Mouse (Mus musculus): ENCODE results near the gene Slc9b2.

The Slc9b2 gene

GRCm38 (mm10) chr3:135307411-135308259 lies at the start of gene Slc9b2:
TSS of gene Slc9b2 (plus strand) at chr3:135307700.
- DNase-seq = peak; percentile 57 to 60

GRCm38 (mm10) chr3:135258919-135259318 lies 48.6 kb upstream of the Slc9b2 start:
- DNase-seq = no peak

DNA sequence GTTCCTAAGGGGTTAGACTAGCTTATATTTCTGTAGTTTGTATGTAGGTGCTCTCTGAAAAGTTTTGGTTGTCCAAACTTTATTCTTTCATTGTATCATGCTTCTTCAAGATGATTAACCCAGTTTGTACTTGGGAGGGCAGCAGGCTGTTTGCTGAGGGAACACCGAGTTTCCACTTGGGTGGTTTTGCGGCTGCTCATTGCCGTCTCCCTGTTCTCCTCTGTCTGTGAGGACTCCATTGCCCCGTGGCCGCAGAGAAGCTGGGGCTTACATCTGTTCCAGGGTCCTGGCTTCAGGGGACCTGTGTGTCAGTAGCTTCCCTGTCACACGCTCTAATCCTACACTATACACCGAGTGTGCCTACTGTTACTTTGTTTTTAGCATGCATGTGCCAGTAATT lies 47.3 kb upstream of the Slc9b2 start:
- no peak for DNase-seq

DNA sequence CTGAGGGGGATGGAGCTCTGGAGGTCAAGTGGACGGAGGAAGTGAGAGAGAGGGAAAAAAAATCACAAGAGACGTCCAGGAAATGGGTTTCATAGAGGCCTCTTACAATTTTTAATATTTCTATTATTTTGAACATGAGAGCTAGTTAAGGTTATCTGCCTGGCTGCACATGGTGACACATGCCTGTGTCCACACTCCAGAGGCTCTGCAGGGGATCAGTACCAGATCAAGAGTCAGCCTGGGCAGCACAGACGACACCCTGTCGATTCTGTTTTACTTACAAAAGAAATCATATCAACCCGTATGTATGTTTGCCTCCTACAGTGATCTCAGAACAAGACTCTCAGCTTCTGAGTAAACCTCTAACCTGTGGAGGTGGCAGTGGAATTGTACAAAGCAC lies 38.9 kb upstream of the Slc9b2 start:
- DNase-seq = no peak

GRCm38 (mm10) chr3:135269391-135269990 lies 38.0 kb upstream of the Slc9b2 start:
- no peak for DNase-seq

DNA sequence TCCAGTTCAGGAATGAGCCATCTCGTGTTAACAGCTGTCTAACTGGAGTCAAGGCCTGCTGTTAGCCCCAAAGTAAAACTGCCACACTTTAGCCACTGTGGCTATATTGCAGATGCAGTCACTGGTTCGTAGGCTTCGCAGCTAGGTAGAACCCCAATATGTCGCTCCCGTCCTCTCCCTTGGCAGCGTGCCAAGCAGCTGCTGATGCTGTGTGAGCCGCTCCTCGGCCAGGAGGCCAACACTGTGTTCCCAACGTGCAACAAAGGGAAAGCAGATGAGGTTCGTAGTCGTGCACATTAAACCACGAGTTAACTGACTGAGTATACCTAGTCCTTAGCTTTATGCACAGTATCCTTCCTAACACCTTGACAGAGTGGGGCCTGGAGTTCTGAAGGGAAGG lies 34.9 kb upstream of the Slc9b2 start:
- DNase-seq = no peak

GRCm38 (mm10) chr3:135273047-135273446 lies 34.5 kb upstream of the Slc9b2 start:
- no peak for DNase-seq

DNA sequence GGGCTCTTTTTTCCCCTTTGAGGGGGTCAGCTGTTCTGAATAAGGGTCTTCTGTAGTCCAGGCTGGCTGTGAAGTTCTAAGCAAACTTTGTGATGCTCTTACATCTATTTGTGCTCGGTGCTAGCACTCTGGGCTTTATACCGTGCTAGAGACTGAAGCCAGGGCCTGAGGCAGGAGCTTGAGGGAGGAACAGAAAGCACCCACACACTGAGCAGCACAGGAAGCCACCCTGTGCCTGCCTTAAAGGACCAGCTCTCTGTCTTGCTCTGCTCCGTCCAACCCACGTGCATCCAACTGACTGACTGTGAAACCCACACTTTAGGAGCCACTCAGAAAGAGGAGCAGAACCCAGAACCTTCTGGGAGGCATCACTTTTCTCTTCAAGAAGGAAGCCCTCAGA lies 27.3 kb upstream of the Slc9b2 start:
- DNase-seq = no peak

GRCm38 (mm10) chr3:135280669-135281415 lies 26.7 kb upstream of the Slc9b2 start, which contains the start of gene Bdh2:
TSS of gene Bdh2 (plus strand) at chr3:135281221.
- DNase-seq = peak; percentile 78

- DNase-seq = no peak
Observed at GRCm38 (mm10) chr3:135281701-135282100, 25.8 kb upstream of the Slc9b2 start.

GRCm38 (mm10) chr3:135285256-135285655 lies 22.2 kb upstream of the Slc9b2 start:
- no peak for DNase-seq

DNA sequence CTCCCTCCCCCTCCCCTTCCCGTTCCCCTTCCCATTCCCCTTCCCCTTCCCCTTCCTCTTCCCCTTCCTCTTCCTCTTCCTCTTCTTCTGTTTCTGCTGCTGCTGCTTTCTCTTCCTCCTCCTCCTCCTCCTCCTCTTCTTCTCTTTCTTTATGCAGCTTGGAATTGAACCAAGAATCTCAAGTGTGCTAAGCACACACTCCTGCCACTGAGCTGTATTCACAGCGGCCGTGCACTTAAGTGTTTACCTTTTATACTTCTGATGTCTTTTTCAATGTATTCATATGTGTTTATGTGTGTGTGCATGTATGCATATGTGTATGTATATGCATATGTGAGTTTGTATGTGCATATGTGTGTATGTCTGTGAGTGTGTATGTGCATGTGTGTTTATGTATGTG lies 21.7 kb upstream of the Slc9b2 start:
- no peak for DNase-seq

DNA sequence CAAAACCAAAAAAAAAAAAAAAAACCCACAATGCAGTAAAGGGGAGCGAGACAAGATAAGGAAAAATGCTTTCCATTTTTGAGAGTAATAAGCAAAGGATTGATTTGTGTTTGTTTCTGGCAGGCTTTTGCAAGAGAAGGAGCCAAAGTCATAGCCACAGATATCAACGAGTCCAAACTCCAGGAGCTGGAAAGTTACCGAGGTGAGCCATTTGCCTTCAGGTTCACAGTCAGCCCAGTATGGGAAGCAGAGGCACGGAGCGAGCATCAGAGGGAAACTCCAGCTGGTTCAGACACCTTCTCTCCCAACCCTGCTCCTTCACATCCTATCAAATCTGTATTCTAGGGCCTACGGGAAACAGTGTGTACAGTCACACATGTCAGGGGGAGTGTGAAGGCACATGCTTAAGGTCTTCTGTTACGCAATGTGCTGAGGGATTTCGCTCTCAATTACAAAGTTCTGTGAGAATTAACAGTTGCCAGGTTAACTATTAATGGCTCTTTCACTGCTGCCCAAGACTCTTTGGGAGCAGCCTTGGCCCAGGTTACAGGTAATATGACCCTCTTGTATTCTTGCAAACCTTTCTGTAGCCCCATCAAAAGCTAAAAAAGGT lies 19.3 kb upstream of the Slc9b2 start:
- DNase-seq = no peak

DNA sequence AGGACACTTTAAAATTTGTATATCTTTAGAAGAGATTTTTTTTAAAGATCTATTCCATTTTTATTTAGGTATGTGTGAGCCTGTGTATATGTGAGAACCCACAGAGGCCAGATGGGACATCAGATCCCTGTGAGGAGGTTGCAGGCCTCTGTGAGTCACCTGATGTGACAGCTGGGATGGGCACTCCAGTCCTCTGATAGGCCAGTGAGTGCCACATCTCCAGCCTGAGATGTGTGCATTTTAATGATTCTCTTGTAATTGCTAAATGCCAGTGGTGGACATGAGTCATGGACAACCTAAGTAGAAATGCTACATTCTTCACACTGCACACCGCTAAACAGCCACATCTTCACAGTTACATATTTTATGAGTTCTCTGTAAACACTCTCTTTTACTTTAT lies 18.4 kb upstream of the Slc9b2 start:
- DNase-seq = no peak

GRCm38 (mm10) chr3:135290249-135290894 lies 17.1 kb upstream of the Slc9b2 start:
- DNase-seq = peak; percentile 77

DNA sequence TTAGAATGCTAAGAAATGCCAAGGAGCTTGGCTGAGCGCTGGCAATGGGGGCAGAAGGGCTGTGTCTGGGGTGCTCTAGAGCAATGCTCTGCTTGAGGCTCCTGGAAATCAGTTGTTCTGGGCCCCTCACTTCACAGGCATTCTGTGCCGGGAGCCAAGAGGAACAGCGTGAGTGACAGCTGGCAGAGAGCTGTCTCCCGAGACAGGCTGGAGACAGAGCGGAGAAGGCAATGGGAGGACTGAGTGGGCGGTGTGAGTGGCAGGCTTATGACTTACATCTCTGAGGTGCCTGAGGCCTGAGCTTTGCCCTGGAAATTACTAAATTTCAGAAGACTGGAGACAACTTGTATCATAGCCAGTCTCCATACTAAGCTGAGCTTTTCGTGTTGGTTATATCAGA lies 13.8 kb upstream of the Slc9b2 start:
- DNase-seq = peak; percentile 33 to 36

- DNase-seq = no peak
Observed at GRCm38 (mm10) chr3:135295559-135295958, 11.9 kb upstream of the Slc9b2 start.

- no peak for DNase-seq
Observed at GRCm38 (mm10) chr3:135298560-135298959, 8.9 kb upstream of the Slc9b2 start.

- peak; percentile 37 to 44 for DNase-seq
Observed at GRCm38 (mm10) chr3:135300081-135300480, 7.4 kb upstream of the Slc9b2 start.

DNA sequence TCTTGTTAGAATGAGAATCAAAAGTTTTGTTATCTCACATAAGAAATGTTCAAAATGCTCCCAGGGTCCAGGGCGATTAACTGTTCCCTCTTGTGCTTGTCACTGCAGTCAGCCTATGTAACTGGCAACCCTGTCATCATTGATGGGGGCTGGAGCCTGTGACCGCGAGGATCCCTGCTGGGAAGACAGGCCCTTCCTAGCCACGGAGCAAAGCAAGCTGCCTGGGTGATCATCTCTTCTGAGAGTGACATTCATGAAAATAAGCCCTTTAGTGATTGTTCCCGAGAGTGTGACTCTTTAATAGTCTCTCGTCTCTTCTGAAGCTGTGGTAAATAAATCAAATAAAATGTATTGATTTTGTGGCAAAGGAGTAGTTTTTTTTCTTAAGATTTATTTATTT lies 3.4 kb upstream of the Slc9b2 start:
- peak in 1 of 2 experiments; percentile 16 for DNase-seq

GRCm38 (mm10) chr3:135304566-135304965 lies 2.9 kb upstream of the Slc9b2 start:
- no peak for DNase-seq

GRCm38 (mm10) chr3:135312916-135313491 lies 5.5 kb downstream of the Slc9b2 start:
- no peak for DNase-seq

Data from cerebellum, postnatal 14 days (tissue).